Mouse (Mus musculus) kidney, embryonic 16.5 days (tissue): ENCODE measurements around the gene Klhdc8a. TPM values are rescaled to one million over a fixed set of nuclear protein-coding genes. Genes with fewer than 3 reads are reported as not detected.

ENCODE experiments used
- ATAC-seq: fragments of 200-750 bp; cut with Nextera tagmentation; 2 replicates; pipeline ENCODE4 v1.8.0; 2017; ENCODE audit warnings: moderate TSS enrichment; ENCODE audit not compliant: low FRiP score, low TSS enrichment
- H3K27ac ChIP-seq: fragments of 300-500 bp; sonication (generic); 2 replicates; pipeline ENCODE4 v1.5.1; 2014; ENCODE audit warnings: low read length
- H3K27me3 ChIP-seq: fragments of 300-500 bp; sonication (generic); 2 replicates; pipeline ENCODE4 v1.6.1; 2014; ENCODE audit warnings: low read length, control low read depth, mixed read lengths; ENCODE audit not compliant: insufficient read depth
- H3K36me3 ChIP-seq: fragments of 300-500 bp; sonication (generic); 2 replicates; pipeline ENCODE4 v1.6.1; 2014; ENCODE audit warnings: low read length, control low read depth, mixed read lengths; ENCODE audit not compliant: insufficient read depth
- H3K4me1 ChIP-seq: fragments of 300-500 bp; sonication (generic); 2 replicates; pipeline ENCODE4 v1.6.1; 2014; ENCODE audit warnings: low read length, control low read depth, mixed read lengths; ENCODE audit not compliant: insufficient read depth
- H3K4me2 ChIP-seq: fragments of 300-500 bp; sonication (generic); replicated peaks from 2 replicates; pipeline ENCODE4 v1.6.1; 2014; ENCODE audit warnings: low read depth, low read length
- H3K4me3 ChIP-seq: fragments of 300-500 bp; sonication (generic); 2 replicates; pipeline ENCODE4 v1.5.1; 2014; ENCODE audit warnings: mild to moderate bottlenecking, low read length
- H3K9ac ChIP-seq: fragments of 300-500 bp; sonication (generic); replicated peaks from 2 replicates; pipeline ENCODE4 v1.6.1; 2014; ENCODE audit warnings: low read length
- H3K9me3 ChIP-seq: fragments of 300-500 bp; sonication (generic); 2 replicates; pipeline ENCODE4 v1.6.1; 2016; ENCODE audit warnings: low read length, control low read depth
- WGBS: fragments of 180-500 bp; shearing (Covaris S2); extraction: QIAGEN DNeasy Blood & Tissue Kit; methylation state at CpG from one replicate; pipeline ENCODE4 v1.1.7; 2014; 5-methylcytosine and 5-hydroxymethylcytosine counted together
- polyA plus RNA-seq: library from polyadenylated mRNA; unstranded; fragments of >200 nt; fragmentation: Nextera tagmentation; extraction: Ambion mirVana; gene quantifications from 2 replicates; pipeline ENCODE4 v1.2.1, GENCODE M21; 2015

Klhdc8a gene
- 1.8 and 2.1 TPM in 2 replicates for polyA plus RNA-seq

GRCm38 (mm10) chr1:132298425-132298800 is at the start of gene Klhdc8a:
Gene Klhdc8a (plus strand): TSS chr1:132298626.
- ATAC-seq, result peak; percentile 31
- H3K4me2 ChIP-seq, result peak within 1 kb of the TSS; percentile 98
- H3K4me1 ChIP-seq, result peaks cover 11% of the 10 kb centered on the region; the same call in 1 of the 2 replicates
- no peaks in the 10 kb centered on the region for H3K9me3 ChIP-seq
- peak within 1 kb of the TSS; percentile 56 for H3K4me3 ChIP-seq
- H3K27me3 ChIP-seq, result peaks cover 26% of the 10 kb centered on the region
- H3K36me3 ChIP-seq, result no peaks in the 10 kb centered on the region
- H3K27ac ChIP-seq, result no peak within 1 kb of the TSS; the same call in 1 of the 2 replicates
- peak within 1 kb of the TSS; percentile 72 for H3K9ac ChIP-seq
- under 1% methylated on average over 28 of the region's 28 CpGs for WGBS

- no peak overlapping the region for H3K4me3 ChIP-seq
- 87% methylated on average over 6 of the region's 6 CpGs for WGBS
Observed at GRCm38 (mm10) chr1:132254467-132254866, 44.0 kb upstream of the Klhdc8a start.

GRCm38 (mm10) chr1:132260331-132260730 is 38.1 kb upstream of the Klhdc8a start:
- no peak overlapping the region for H3K4me3 ChIP-seq
- no peak overlapping the region for H3K27ac ChIP-seq
- no peak overlapping the region for H3K9ac ChIP-seq
- peaks cover 4% of the 10 kb centered on the region; the same call in 1 of the 2 replicates for H3K4me1 ChIP-seq
- no peaks in the 10 kb centered on the region for H3K9me3 ChIP-seq
- no peak overlapping the region for H3K4me2 ChIP-seq
- WGBS, result 86% methylated on average over 1 of the region's 1 CpGs
- ATAC-seq, result no peak
- no peaks in the 10 kb centered on the region for H3K27me3 ChIP-seq
- no peaks in the 10 kb centered on the region for H3K36me3 ChIP-seq

More at GRCm38 (mm10) chr1:132254467-132254866, 44.0 kb upstream of the Klhdc8a start:
- no peak for ATAC-seq
- Histone ChIP-seq H3K4me1 (no peaks in the 10 kb centered on the region), H3K9me3 (no peaks in the 10 kb centered on the region), H3K27ac (no peak overlapping the region), H3K4me2 (no peak overlapping the region), H3K9ac (no peak overlapping the region), H3K27me3 (no peaks in the 10 kb centered on the region), H3K36me3 (no peaks in the 10 kb centered on the region)

- WGBS, result 72% methylated on average over 5 of the region's 5 CpGs
- H3K4me3 ChIP-seq, result no peak overlapping the region
- H3K9me3 ChIP-seq, result no peaks in the 10 kb centered on the region
- H3K27me3 ChIP-seq, result no peaks in the 10 kb centered on the region
- H3K9ac ChIP-seq, result no peak overlapping the region
- peaks cover 5% of the 10 kb centered on the region; the same call in 1 of the 2 replicates for H3K4me1 ChIP-seq
- no peak overlapping the region for H3K4me2 ChIP-seq
- no peaks in the 10 kb centered on the region for H3K36me3 ChIP-seq
- no peak for ATAC-seq
- no peak overlapping the region for H3K27ac ChIP-seq
Observed at GRCm38 (mm10) chr1:132261058-132261457, 37.4 kb upstream of the Klhdc8a start.

- Histone ChIP-seq H3K27ac (no peak overlapping the region), H3K27me3 (no peaks in the 10 kb centered on the region), H3K36me3 (no peaks in the 10 kb centered on the region), H3K4me3 (no peak overlapping the region), H3K4me1 (peaks cover 23% of the 10 kb centered on the region), H3K4me2 (no peak overlapping the region), H3K9me3 (no peaks in the 10 kb centered on the region), H3K9ac (no peak overlapping the region)
- WGBS, result 91% methylated on average over 4 of the region's 4 CpGs
- ATAC-seq, result no peak
Observed at GRCm38 (mm10) chr1:132263618-132264017, 34.8 kb upstream of the Klhdc8a start.

- Histone ChIP-seq H3K4me2 (no peak overlapping the region), H3K27me3 (no peaks in the 10 kb centered on the region), H3K36me3 (no peaks in the 10 kb centered on the region), H3K9me3 (no peaks in the 10 kb centered on the region), H3K9ac (no peak overlapping the region), H3K4me1 (peaks cover 23% of the 10 kb centered on the region), H3K4me3 (no peak overlapping the region), H3K27ac (no peak overlapping the region)
- ATAC-seq, result no peak
- WGBS, result 70% methylated on average over 7 of the region's 7 CpGs
Observed at GRCm38 (mm10) chr1:132264577-132264976, 33.8 kb upstream of the Klhdc8a start.

GRCm38 (mm10) chr1:132265211-132265859 is 33.1 kb upstream of the Klhdc8a start:
- ATAC-seq, result peak; percentile 43; the same call in 1 of the 2 replicates
- no peaks in the 10 kb centered on the region for H3K9me3 ChIP-seq
- no peaks in the 10 kb centered on the region for H3K27me3 ChIP-seq
- peak overlapping the region; percentile 51; the same call in 1 of the 2 replicates for H3K27ac ChIP-seq
- H3K4me3 ChIP-seq, result no peak overlapping the region
- no peak overlapping the region for H3K4me2 ChIP-seq
- H3K9ac ChIP-seq, result no peak overlapping the region
- H3K36me3 ChIP-seq, result no peaks in the 10 kb centered on the region
- 37% methylated on average over 8 of the region's 8 CpGs for WGBS
- H3K4me1 ChIP-seq, result peaks cover 23% of the 10 kb centered on the region

GRCm38 (mm10) chr1:132265936-132266335 is 32.5 kb upstream of the Klhdc8a start:
- no peak overlapping the region for H3K4me3 ChIP-seq
- H3K9me3 ChIP-seq, result no peaks in the 10 kb centered on the region
- H3K27ac ChIP-seq, result peak overlapping the region; percentile 78; the same call in 1 of the 2 replicates
- H3K27me3 ChIP-seq, result no peaks in the 10 kb centered on the region
- no peaks in the 10 kb centered on the region for H3K36me3 ChIP-seq
- peaks cover 23% of the 10 kb centered on the region for H3K4me1 ChIP-seq
- no peak overlapping the region for H3K9ac ChIP-seq
- no peak overlapping the region for H3K4me2 ChIP-seq
- ATAC-seq, result no peak
- WGBS, result 66% methylated on average over 10 of the region's 10 CpGs

- WGBS, result 17% methylated on average over 8 of the region's 8 CpGs
- Histone ChIP-seq H3K4me1 (peaks cover 23% of the 10 kb centered on the region), H3K27me3 (no peaks in the 10 kb centered on the region), H3K4me3 (no peak overlapping the region), H3K36me3 (no peaks in the 10 kb centered on the region), H3K9ac (no peak overlapping the region), H3K27ac (peak overlapping the region; percentile 78), H3K9me3 (no peaks in the 10 kb centered on the region), H3K4me2 (peak overlapping the region; percentile 14)
- peak; percentile 71 for ATAC-seq
Observed at GRCm38 (mm10) chr1:132266791-132267557, 31.5 kb upstream of the Klhdc8a start.

GRCm38 (mm10) chr1:132267959-132268358 is 30.5 kb upstream of the Klhdc8a start:
- ATAC-seq, result no peak
- 49% methylated on average over 2 of the region's 2 CpGs for WGBS
- no peak overlapping the region for H3K4me3 ChIP-seq
- H3K4me1 ChIP-seq, result peaks cover 23% of the 10 kb centered on the region
- H3K36me3 ChIP-seq, result no peaks in the 10 kb centered on the region
- H3K27me3 ChIP-seq, result no peaks in the 10 kb centered on the region
- no peak overlapping the region for H3K4me2 ChIP-seq
- H3K9me3 ChIP-seq, result no peaks in the 10 kb centered on the region
- H3K27ac ChIP-seq, result peak overlapping the region; percentile 78
- H3K9ac ChIP-seq, result no peak overlapping the region
